Mouse (Mus musculus) forebrain, postnatal 0 days (tissue): Measurements from ENCODE around the gene D130043K22Rik. TPM values are rescaled to one million over a fixed set of nuclear protein-coding genes. Genes with fewer than 3 reads are reported as not detected.

Experiments used
- ATAC-seq: fragments of 200-750 bp; cut with Nextera tagmentation; 2 replicates; pipeline ENCODE4 v1.8.0; 2017; ENCODE audit warnings: mild to moderate bottlenecking, moderate library complexity
- DNase-seq: peaks from one replicate; pipeline ENCODE4 v3.0.0-alpha.2; 2015
- H3K27ac ChIP-seq: fragments of 300-500 bp; sonication (generic); 2 replicates; pipeline ENCODE4 v1.5.1; 2014; ENCODE audit warnings: low read depth, mild to moderate bottlenecking, antibody characterized with exemption, low read length, moderate library complexity, mixed read lengths
- H3K27me3 ChIP-seq: fragments of 300-500 bp; sonication (generic); 2 replicates; pipeline ENCODE4 v1.6.1; 2014; ENCODE audit warnings: mild to moderate bottlenecking, low read length, mixed read lengths; ENCODE audit not compliant: insufficient read depth
- H3K36me3 ChIP-seq: fragments of 300-500 bp; sonication (generic); 2 replicates; pipeline ENCODE4 v1.6.1; 2014; ENCODE audit warnings: mild to moderate bottlenecking, moderate library complexity; ENCODE audit not compliant: insufficient read depth
- H3K4me1 ChIP-seq: fragments of 300-500 bp; sonication (generic); 2 replicates; pipeline ENCODE4 v1.6.1; 2014; ENCODE audit warnings: antibody characterized with exemption; ENCODE audit not compliant: insufficient read depth
- H3K4me2 ChIP-seq: fragments of 300-500 bp; sonication (generic); 2 replicates; pipeline ENCODE4 v1.6.1; 2014; ENCODE audit warnings: low read depth, mild to moderate bottlenecking, moderate library complexity
- H3K4me3 ChIP-seq: fragments of 300-500 bp; sonication (generic); 2 replicates; pipeline ENCODE4 v1.5.1; 2014; ENCODE audit warnings: low read depth, low read length, mixed read lengths
- H3K9ac ChIP-seq: fragments of 300-500 bp; sonication (generic); 2 replicates; pipeline ENCODE4 v1.6.1; 2014; ENCODE audit warnings: mild to moderate bottlenecking
- H3K9me3 ChIP-seq: fragments of 300-500 bp; sonication (generic); 2 replicates; pipeline ENCODE4 v1.6.1; 2016; ENCODE audit warnings: low read length
- CTCF ChIP-seq: sonication (generic); IDR thresholded peaks from 2 replicates; pipeline ENCODE4 v1.5.1; 2016; ENCODE audit warnings: antibody characterized with exemption, control low read depth, low read depth
- WGBS: fragments of 180-500 bp; shearing (Covaris S2); extraction: QIAGEN DNeasy Blood & Tissue Kit; methylation state at CpG from one replicate; pipeline ENCODE4 v1.1.7; 2014; 5-methylcytosine and 5-hydroxymethylcytosine counted together
- polyA plus RNA-seq: library from polyadenylated mRNA; unstranded; fragments of >200 nt; fragmentation: Nextera tagmentation; extraction: Ambion mirVana; gene quantifications from 2 replicates; pipeline ENCODE4 v1.2.1, GENCODE M21; 2015
- total RNA-seq: library from RNA; depleted of rRNA; stranded (reverse); fragments of >200 nt; gene quantifications from 2 replicates; pipeline ENCODE4 v1.2.3, GENCODE M21; 2014

The D130043K22Rik gene
- total and polyA plus RNA-seq, 2 experiments from 2014 or later = 5.6 to 13.1 TPM

GRCm38 (mm10) chr13:24822663-24823343, 22.1 kb upstream of the D130043K22Rik start:
- 87% methylated on average over 16 of the region's 16 CpGs for WGBS
- ATAC-seq (no peak), DNase-seq (no peak)
- TF ChIP-seq CTCF = no peak
- no peak overlapping the region for H3K4me2 ChIP-seq
- H3K27me3 ChIP-seq = no peaks in the 10 kb centered on the region
- H3K9me3 ChIP-seq = no peaks in the 10 kb centered on the region
- H3K36me3 ChIP-seq = 0 out of 2 replicates have a peak, but pooled peaks cover 3% of the 10 kb centered on the region
- H3K9ac ChIP-seq = no peak overlapping the region
- no peak overlapping the region for H3K4me3 ChIP-seq
- H3K27ac ChIP-seq = no peak overlapping the region
- H3K4me1 ChIP-seq = no peaks in the 10 kb centered on the region

- Histone ChIP-seq H3K4me1 (no peaks in the 10 kb centered on the region), H3K4me2 (no peak overlapping the region), H3K27me3 (no peaks in the 10 kb centered on the region), H3K4me3 (no peak overlapping the region), H3K27ac (no peak overlapping the region), H3K36me3 (no peaks in the 10 kb centered on the region), H3K9me3 (no peaks in the 10 kb centered on the region), H3K9ac (no peak overlapping the region)
- ATAC-seq = no peak
- TF ChIP-seq CTCF = no peak
- DNase-seq = no peak
- 93% methylated on average over 4 of the region's 4 CpGs for WGBS
Measured at GRCm38 (mm10) chr13:24824647-24825046, 20.3 kb upstream of the D130043K22Rik start.

- Histone ChIP-seq H3K27ac (no peak overlapping the region), H3K9me3 (no peaks in the 10 kb centered on the region), H3K9ac (no peak overlapping the region), H3K4me1 (0 out of 2 replicates have a peak, but pooled peaks cover under 1% of the 10 kb centered on the region), H3K4me3 (no peak overlapping the region), H3K4me2 (no peak overlapping the region), H3K27me3 (no peaks in the 10 kb centered on the region), H3K36me3 (no peaks in the 10 kb centered on the region)
- TF ChIP-seq CTCF = no peak
- no peak for DNase-seq
- ATAC-seq = no peak
- WGBS = 83% methylated on average over 4 of the region's 4 CpGs
Measured at GRCm38 (mm10) chr13:24825587-24825986, 19.3 kb upstream of the D130043K22Rik start.

GRCm38 (mm10) chr13:24826116-24826515, 18.8 kb upstream of the D130043K22Rik start:
- TF ChIP-seq CTCF = no peak
- 86% methylated on average over 7 of the region's 7 CpGs for WGBS
- no peaks in the 10 kb centered on the region for H3K27me3 ChIP-seq
- DNase-seq (no peak), ATAC-seq (no peak)
- no peaks in the 10 kb centered on the region for H3K36me3 ChIP-seq
- 0 out of 2 replicates have a peak, but pooled peaks cover 4% of the 10 kb centered on the region for H3K4me1 ChIP-seq
- no peak overlapping the region for H3K4me3 ChIP-seq
- H3K27ac ChIP-seq = no peak overlapping the region
- no peak overlapping the region for H3K9ac ChIP-seq
- no peaks in the 10 kb centered on the region for H3K9me3 ChIP-seq
- H3K4me2 ChIP-seq = no peak overlapping the region

GRCm38 (mm10) chr13:24830756-24831352, 14.1 kb upstream of the D130043K22Rik start:
- peak overlapping the region; percentile 90 for H3K9ac ChIP-seq
- H3K4me2 ChIP-seq = peak overlapping the region; percentile 83
- H3K27me3 ChIP-seq = no peaks in the 10 kb centered on the region
- WGBS = 2% methylated on average over 20 of the region's 20 CpGs
- ATAC-seq (no peak), DNase-seq (no peak)
- no peaks in the 10 kb centered on the region; the same call in 1 of the 2 replicates for H3K36me3 ChIP-seq
- no peak for TF ChIP-seq CTCF
- peak overlapping the region; percentile 86; the same call in 1 of the 2 replicates for H3K27ac ChIP-seq
- no peaks in the 10 kb centered on the region for H3K9me3 ChIP-seq
- peaks cover 21% of the 10 kb centered on the region; the same call in 1 of the 2 replicates for H3K4me1 ChIP-seq
- peak overlapping the region; percentile 64 for H3K4me3 ChIP-seq

GRCm38 (mm10) chr13:24831353-24832130, 13.4 kb upstream of the D130043K22Rik start, which contains the start of the genes Acot13 and Tdp2:
Gene Acot13 (minus strand): TSS chr13:24831540.
Gene Tdp2 (plus strand): TSS chr13:24831679.
- peak; percentile 27; the same call in 1 of the 2 replicates for TF ChIP-seq CTCF
- ATAC-seq = peak; percentile 99
- H3K9me3 ChIP-seq = no peaks in the 10 kb centered on the region
- H3K4me1 ChIP-seq = peaks cover 21% of the 10 kb centered on the region; the same call in 1 of the 2 replicates
- H3K4me3 ChIP-seq = peak within 1 kb of the TSS; percentile 64
- H3K27ac ChIP-seq = peak within 1 kb of the TSS; percentile 86
- WGBS = 1% methylated on average over 90 of the region's 90 CpGs
- peak within 1 kb of the TSS; percentile 90 for H3K9ac ChIP-seq
- H3K27me3 ChIP-seq = no peaks in the 10 kb centered on the region
- DNase-seq = peak; percentile 98
- H3K4me2 ChIP-seq = peak within 1 kb of the TSS; percentile 83
- H3K36me3 ChIP-seq = no peaks in the 10 kb centered on the region; the same call in 1 of the 2 replicates
